Mouse (Mus musculus) thymus, adult 2 months (tissue): ENCODE data around the gene Cnot1.

Source experiments
- CTCF ChIP-seq: fragments of 200-500 bp; IDR thresholded peaks from 2 replicates; pipeline ENCODE4 v1.5.1; 2012; ENCODE audit warnings: mild to moderate bottlenecking, control low read depth, low read length, moderate library complexity, borderline replicate concordance; ENCODE audit not compliant: control insufficient read depth, poor library complexity, insufficient read depth; ENCODE audit errors: extremely low read depth
- POLR2A ChIP-seq: fragments of 200-500 bp; IDR thresholded peaks from 2 replicates; pipeline ENCODE4 v1.6.1; 2012; ENCODE audit warnings: mild to moderate bottlenecking, low read length, control low read depth, moderate library complexity; ENCODE audit not compliant: control insufficient read depth, poor library complexity, insufficient read depth; ENCODE audit errors: extremely low read depth

- TF ChIP-seq POLR2A: no peak
- TF ChIP-seq CTCF: no peak
Measured at GRCm38 (mm10) chr8:95711029-95711428, 96.2 kb downstream of the Cnot1 start.
